Mouse (Mus musculus) layer of hippocampus, postnatal 36 days (tissue): ENCODE results near the gene Slc50a1. TPM values are rescaled to one million over a fixed set of nuclear protein-coding genes. Genes with fewer than 3 reads are reported as not detected.

Source experiments
- DNase-seq, 2 experiments: peaks; one replicate each; pipeline ENCODE4 v3.0.0; 2022
- total RNA-seq, 2 experiments: library from RNA; stranded (reverse); gene quantifications; 2 replicates each; pipeline ENCODE4 v1.2.3; 2021

Gene Slc50a1
- total RNA-seq, 2 experiments from 2014 or later = 44.0 to 47.1 TPM

DNA sequence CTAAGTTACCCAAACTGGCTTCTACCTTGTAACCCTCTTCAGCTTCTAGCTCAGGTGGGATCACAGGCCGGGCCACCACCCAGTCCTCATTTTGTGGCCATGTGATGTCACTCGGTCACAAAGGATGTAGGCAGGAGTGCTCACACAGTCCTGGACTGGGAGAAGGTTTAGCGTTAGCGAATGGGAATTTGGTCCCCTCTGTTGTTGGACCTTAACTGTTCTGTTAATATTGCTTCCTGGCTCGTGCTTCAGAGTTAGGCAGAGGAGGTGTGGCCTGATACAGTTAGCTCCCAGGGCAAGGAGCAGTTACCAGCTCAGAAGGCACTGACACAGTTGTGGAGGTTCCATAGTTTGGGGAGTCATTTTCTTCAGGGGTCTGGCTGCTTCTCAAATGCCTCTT, 23.8 kb upstream of the Slc50a1 start:
- no peak for DNase-seq

DNA sequence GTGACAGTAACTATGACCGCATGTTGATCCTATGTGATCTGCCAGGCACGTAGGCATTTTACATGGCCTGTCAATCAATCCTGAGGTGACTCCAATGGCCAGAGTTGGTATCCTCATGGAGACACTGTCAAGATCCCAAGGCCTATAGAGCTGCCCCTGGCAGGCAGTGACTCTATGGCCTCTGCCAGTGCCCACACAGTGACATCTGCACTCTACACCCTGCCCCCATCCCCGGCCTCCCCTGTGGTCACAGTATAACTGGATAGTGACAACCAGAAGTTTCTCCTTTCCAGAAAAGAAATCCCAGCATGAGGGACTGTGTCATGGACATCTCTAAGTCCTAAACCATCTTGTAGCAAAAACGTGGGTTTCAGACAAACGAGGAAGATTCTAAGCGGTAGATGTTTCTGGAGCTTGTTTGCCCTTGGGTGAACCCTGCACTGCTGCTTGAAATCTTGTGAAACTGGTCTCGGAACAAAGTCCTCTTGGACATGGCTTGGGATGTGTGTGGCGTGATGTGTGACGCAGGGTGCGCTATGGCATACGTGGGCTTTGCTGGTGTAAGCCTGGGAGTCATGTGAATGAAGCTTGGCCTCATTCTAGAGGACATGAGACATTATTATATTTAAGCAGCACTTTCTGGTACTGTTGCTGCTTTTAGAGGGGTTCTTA, 23.0 kb upstream of the Slc50a1 start:
- DNase-seq = no peak

DNA sequence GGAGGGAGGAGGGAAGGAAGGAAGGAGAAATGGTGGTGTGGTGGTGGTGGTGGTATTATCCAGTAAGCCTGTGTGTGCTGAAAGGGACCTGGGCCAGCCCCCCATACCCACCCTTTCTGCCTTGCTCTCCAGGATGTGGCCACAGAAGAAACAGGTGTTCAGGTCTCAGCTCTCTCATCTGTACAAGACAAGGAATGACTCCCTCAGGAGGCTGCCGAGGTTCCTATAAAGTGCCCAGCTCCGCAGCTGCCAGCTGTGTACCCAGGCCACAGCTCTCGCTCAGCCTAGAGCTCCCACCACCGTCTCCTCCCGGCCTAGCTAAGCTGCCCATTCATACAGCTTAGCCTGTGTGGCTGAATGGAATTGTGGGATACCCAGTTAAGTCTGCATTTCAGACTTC, 21.9 kb upstream of the Slc50a1 start:
- no peak for DNase-seq

DNA sequence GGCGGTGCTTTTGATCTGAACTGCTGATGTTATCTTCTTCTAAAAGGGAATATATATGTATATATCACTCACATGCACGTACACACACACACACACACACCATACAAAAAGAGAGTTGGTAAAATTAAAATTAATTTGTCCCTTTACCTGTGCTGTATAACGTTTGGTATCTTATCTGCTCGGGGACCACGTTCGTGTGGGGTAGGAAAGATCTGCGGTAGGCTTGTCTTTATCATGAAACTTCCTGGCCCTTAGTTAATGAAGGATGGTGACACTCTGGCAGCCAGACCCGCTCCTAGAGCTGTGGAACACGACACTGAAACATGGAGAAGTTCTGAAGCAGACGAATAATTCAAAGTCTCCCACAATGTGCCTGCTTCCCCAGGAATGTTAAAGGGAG, 21.5 kb upstream of the Slc50a1 start:
- no peak for DNase-seq

DNA sequence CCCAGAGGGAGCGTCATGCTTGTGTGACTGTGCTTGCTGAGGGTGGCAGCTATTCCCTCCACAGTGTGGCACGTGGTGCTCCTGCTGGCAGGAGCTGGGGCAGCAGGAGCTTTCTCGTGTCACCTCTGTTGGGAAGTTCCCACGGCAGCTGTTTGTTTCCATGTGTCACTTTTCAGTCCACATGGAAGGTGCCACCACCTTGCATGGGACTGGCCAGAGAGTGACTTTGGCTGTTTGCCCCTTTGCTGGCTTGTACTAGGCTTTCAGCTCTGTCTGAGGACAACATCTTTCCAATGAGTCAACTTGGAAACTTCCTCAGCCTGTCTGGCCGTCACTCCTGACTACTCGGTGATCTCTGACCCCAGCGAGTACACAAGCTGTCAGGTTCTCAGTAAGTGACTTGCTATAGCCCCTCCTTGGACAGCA, 18.1 kb upstream of the Slc50a1 start:
- DNase-seq = no peak

DNA sequence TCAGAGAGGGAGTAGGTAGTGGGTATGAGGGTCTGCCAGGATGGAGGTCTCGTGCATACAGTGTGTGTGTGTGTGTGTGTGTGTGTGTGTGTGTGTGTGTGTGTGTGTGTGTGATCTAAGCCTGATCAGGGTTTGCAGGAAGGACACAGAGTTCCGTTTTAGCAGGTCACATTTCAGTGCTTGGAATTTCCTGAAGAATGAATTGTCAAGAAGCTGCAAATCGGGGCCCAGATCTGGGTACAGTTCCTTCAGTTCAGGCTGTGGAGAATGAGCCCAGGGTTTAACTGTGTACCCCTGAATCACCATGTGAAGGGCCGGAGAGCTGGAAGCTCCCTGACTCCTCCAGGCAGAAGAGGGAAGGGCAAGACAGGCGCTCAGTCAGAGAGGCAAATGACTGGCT, 16.9 kb upstream of the Slc50a1 start:
- DNase-seq = no peak

DNA sequence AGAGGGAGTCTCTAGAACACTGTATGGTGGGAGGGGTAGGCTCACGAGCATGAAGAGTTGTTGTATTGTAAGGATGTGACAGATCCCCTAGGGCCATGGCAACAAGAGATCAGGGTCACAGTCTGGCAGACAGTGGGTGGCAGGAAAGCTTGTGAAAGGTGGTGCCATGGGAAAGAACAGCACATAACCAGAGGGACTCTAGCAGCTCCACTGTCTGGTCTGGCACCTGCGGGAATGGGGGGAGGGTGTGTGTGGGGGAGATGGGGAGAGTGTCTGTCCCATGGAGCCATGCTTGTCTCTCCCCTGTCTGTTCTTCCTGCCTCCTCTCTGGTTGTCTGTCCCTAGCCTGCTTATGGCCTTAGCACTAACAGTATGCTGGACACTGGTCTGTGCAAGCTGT, 15.2 kb upstream of the Slc50a1 start:
- no peak for DNase-seq

DNA sequence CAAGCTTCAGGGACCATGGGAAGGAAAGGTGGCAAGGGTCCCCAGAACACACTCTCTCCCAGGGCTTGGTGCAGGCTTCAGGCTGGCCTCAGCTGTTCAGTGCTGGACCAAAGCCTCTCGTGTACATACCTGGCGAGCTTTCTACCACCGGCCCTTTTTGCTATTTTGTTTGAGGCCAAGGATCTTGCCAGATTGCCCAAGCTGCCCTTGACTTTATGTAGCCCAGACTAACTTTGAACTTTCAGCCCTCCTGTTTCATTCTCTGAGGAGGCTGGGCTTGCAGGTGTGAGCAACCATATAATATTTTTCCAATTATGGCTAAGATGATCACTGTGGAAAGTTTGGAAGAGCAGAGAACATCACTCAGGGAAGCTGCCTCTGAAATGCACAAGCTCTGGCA, 13.9 kb upstream of the Slc50a1 start:
- no peak for DNase-seq

DNA sequence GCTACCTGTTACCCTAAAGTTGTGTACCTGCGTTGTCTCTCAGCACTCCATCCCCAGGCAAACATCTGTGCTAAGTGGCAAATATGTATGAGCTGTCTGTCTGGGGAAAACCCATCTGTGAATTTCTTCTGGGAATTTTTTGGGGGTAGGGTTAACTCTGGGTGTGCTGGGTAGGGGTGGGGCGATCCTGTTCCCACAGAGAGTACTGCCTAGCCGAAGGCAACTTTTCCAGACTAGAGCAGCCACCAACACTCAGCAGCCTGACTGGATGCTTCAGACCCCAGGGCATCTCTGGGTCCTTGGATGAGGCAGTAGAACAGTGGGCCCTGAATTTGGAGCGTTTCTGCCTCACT, 11.9 kb upstream of the Slc50a1 start:
- DNase-seq = no peak

DNA sequence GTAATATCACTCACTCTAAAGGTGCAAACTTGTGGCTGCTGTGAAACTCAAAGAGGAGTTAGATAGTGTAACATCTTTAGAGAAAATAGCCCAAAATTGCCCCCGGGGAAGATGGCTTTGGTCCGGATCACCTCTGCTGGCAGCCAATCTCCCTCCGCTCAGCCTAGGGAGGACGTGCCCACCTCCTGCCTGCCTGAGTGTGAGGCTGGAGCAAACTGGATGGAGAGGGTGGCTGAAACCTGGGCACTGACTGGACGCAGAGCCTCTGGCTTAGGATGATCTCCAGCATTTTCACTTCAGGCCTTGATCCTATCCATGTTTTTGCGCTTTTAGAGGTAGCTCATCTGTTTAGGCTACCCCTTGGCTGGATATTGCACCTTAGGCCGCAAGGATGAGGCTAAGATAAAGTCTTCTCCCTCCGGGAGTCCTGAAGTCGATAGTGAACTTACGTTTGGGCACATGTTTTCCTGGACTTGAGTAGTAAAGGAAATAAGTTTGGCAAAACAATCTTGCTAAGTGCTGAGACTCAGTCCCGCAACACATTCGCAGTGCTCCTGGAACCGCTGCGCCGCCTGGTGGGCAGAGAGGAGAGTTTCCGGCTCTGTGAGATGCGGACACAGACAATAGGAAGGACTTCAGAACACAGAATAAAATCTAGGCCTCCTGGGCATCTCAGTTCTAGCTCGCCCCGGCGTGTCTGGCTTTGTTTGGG, 11.4 kb upstream of the Slc50a1 start:
- peak; percentile 73 to 76 for DNase-seq

DNA sequence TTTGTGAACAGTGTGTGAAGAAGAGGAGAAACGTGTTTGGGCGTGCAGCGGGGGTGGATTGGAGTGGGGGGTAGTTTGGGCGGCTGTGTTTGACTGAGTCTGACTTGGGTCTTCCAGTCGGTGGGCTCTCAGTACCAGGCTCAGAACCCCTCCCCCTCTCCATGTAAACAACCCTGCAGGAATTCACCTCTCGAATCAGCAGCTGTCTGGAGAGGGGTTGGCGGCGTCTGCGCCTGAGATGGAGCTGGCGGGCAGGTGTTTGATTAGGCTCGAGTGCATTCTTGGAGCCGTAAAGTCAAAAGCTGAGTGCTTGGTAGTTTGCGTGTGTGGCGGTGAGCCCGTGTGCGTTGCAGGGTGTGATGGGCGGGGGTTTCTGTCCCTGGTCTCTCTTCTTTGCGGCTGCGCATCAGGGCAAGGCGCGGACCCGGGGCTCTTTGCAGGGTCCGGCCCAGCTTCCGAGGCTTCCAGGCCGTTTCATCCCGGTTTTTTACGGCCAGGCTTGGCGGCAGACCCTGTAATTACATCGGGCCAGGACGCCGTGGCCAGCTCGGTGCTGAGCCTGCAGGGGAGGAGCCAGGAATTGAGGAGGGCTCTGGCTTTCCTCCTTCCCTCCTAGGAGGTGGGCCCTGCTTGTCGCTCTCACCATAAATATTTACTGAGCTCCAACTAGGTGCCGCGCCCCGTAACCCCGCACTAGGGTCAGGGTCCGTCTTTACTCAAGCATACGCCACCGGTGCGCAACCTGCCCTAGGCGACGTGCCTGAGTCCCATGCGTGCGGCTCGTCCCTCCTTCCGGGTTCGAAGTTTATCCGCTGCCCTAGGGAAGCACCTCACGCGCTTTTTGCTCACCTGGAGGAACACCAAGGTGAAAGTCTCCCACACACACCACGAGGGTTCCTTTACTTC, 10.5 kb upstream of the Slc50a1 start, which contains the start of gene Efna1:
Gene Efna1, minus strand, starts transcription at position 537 of the 906 bp plus-strand sequence.
- DNase-seq = peak; percentile 49 to 55

DNA sequence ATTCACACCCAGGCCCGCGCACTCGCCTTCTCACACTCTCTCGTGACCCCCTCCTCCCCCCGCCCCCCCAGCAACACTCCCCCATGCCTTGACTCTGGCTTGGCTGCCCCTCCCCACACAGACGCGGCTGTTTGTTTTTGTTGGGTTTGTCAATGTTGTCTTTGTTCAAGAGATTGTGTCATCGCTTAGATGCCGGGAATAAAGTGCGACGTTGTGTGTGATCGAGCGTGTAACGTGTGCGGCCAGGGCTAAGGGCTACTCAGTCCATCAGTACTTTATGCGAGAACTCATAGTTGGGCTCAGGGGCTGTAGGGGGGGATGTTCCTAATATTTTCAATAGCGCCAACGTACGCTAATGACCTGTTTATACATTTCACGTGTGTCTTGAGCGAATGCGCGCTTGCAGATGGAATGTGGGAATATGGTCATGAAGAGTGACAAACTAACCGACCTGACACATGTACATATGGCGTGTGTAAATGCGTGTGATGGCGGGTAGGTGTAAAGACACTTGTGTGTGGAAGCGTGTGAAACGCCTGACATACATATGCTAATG, 9.8 kb upstream of the Slc50a1 start:
- no peak for DNase-seq

DNA sequence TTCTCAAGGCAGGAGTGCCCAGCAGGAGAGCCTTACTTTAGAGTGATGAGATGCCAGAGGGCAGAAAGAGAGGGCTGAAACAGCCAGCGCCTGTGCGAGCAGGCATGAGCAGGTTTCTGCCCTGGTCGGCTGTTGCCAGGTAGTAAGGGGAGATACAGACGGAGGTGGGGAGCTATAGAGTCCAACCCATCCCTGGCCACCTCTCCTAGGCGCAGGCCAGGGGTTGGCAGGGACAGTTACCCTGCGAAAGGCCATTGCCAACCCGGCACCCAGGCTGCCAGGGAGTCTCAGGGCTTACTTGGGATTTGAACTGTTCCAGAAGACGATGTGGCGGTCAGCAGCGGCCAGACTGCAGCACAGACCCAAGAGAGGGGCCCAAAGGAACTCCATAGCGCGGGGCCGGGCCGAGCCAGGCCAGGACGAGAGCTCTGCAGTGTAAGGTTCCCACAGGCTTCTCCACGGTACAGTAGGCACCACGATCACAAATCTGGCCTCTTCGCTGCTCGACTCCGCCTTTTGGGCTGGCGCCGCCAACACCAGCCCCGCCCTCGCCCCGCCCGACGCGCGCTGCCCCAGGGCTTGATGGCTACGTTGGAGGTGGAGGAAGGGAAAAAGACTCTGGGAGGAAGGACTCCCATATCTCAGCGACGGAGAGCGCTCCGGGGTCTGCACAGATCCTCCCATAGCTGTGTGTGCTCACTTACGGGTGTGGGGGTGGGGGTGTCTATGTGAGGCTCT, 9.0 kb upstream of the Slc50a1 start:
- DNase-seq = peak; percentile 85 to 86

DNA sequence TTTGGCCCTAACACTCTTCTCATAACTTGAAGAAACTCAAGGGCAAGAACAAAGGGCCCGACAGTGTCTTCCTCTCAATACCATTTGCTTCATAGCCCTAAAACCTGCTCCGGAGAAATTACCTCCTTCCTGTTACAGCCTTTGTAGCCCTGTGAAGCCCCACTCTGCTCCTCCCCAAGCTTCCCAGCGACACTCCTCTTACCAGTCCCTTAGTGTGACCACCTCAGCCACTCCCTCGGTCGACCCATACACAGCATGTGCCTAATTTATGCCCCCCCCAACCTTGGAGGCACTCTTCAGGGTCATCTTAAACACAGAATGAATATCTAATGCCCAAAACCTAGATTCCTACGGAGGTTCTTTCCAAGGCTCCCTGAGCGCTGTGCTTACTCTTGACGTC, 8.3 kb upstream of the Slc50a1 start:
- no peak for DNase-seq

DNA sequence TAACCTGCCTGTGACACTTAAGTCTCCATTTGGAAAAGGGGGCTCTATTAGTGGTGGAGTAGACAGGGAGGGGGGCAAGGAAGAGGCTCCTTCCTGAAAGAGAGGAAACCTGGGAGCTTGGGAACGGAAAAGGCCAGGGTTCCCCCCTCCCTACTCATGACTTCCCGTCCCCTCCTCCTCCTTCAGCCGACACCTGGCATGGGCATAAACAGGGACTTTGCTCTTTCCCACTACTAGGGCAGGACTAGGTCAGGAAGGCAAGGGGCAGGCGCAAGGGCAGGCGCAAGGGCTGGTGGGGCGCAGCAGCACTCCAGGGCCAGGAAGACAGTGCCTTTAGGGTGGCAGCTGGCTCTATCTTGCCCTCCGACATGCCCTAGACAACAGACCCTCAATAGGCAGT, 7.7 kb upstream of the Slc50a1 start:
- no peak for DNase-seq

DNA sequence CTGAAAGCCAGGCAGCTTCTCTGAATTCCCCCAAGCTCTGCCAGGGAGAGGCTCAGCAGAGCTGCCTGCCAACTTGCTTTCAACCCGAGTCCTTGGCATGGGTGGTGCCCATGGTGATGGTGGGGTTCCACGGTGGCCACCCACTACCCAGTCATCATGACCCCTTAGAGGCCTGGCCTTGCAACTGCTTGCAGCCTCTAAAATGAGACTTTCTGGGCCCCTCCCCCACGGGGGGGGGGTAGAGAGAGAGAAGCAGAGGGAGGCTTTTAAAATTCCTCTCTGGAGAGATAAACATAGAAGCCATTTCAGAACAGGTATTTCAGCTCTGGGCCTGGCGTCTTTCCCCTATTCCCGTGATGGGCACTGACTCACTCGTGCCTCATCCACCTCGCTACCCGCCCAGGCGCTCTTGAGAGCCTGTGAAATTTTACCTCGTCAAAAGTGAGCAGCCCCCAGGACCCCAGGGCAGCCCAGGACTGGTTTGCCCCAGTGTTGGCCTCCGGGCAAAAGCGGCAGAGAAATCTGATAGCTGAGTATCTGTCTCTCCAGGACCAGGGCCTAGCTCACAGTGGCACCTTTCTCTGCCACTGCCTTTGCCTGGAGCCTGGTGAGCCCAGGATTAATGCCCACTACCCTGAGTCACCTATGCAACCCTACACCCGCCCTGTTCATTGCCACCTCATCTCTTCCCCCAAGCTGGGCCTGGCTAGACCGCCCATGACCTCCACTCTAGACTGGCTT, 7.1 kb upstream of the Slc50a1 start:
- DNase-seq = no peak

DNA sequence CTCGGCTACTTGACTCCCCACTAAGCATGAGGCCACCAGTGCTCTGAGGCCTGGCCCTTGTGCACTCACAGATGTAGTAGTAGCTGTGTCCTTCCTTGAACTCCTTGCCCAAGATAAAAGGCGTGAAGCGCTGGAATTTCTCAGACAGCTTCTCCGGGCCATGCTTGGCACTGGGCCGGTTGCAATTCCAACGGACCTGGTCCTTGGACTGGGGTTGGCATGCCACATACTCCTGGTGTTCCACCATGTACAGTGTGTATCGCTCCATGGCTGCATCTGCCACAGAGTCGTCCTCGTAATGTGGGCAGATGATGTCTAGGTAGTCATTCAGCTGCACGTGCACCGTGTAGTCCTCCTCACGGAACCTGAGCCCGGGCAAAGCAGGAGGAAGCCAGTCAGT, 5.7 kb upstream of the Slc50a1 start:
- no peak for DNase-seq

DNA sequence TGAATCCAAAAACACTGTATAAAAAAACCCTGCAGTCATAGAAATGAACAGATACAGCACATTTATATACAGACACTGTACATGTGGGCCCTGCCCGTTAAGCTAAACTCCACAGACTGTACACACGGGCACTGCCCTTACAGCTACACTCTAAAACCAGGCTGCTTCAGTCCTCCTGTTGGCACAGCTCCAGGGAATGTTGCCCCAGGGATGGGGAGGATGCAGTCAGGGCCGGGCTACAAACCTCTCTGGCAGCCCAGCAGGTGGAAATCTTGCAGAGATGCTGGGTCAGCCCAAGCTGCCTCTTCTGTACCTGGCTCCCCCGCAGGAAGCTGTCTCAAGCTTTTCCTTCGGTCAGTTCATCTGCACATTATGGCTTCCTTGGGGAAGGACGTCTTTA, 1.4 kb upstream of the Slc50a1 start:
- DNase-seq = no peak

DNA sequence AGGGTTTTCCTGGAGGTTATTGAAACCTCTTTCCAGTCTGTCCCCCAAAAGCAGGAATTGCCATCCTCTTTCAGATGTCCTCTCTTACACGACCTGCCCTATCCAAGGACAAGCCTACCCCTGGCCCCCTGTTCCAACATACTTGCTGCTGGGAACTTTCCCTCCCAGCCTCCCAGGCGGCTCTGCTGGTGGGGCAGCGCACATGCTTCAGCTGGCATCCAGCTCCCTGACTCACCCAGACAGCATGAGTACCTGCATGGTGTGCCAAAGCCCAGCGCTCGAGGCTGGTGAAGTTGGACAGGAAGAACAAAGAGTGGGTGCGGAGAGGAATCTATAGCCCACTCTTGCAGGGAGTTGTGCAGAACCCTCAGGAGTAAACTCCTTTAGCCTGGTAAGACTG, 521 bp upstream of the Slc50a1 start:
- DNase-seq = peak; percentile 65 to 69

DNA sequence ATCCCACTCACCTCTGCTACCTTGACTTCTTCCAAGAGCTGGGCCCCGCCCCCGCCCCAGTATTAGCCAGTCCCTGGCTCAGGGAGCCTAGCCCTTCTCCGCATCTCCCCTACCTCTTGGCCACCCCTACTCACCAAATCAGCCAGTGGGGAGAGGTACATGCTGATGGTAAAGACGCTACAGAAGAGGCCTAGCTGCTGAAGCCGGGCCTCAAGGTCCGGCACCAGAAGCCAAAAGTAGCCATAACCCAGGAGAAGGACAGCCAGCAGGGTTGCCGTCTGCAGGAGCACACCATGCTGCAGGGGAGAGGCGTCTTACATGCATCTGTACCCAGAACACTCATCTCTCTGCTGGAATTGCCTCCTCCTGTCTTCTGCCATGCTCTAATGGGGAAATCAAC, 1.5 kb downstream of the Slc50a1 start:
- DNase-seq = no peak

DNA sequence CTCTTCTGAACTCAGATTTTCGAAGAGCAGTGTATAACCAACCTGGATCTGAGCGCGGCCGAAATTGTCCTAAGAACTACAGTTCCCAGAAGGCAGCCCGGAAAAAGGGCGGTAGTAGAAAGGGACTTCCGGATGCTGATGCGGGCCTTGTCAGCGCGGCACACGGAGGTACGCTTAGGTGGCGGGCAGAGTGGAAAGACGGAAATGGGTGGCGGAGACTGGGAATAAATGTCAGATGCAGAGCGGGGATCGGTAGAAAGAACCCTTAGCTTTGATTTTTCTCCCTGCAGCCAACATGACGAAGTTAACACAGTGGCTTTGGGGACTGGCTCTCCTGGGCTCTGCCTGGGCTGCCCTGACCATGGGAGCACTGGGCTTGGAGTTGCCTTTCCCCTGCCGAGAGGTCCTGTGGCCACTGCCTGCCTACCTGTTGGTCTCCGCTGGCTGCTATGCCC, 3.9 kb downstream of the Slc50a1 start:
- peak; percentile 80 to 81 for DNase-seq
